12 mouse cellular contexts compared by ENCODE assay signal in genomic region chr11:29647568-29648319, GRCm38 (mm10). TPM values are rescaled to one million over a fixed set of nuclear protein-coding genes. Genes with fewer than 3 reads are reported as not detected.
A peak's percentile ranks its signal among the peaks of the same experiment; 100 is the strongest.
DNase-seq lines count a peak whose midpoint lies in the region; ATAC-seq and TF ChIP-seq lines count a peak whose summit lies in the region.
"Had no signal": no experiment of that assay in that cellular context is flagged by ENCODE, and none has a peak within 500 bp of the region (broad histone marks: within the 10 kb centered on the region; RNA-seq: fewer than 3 reads in every experiment).

No protein-coding gene starts in this region.

- no peaks in the 10 kb centered on the region for H3K27me3 ChIP-seq in liver, postnatal 0 days (ENCODE audit: insufficient read depth, low read length)
- H3K27me3 ChIP-seq: forebrain, embryonic 15.5 days; heart, embryonic 13.5 days had no signal

- peaks cover 17% of the 10 kb centered on the region for H3K4me1 ChIP-seq in bone marrow macrophage, adult 2 months (ENCODE audit: control insufficient read depth, insufficient read depth, low read length)
- no peaks in the 10 kb centered on the region; the same call in 1 of the 2 replicates for H3K4me1 ChIP-seq in liver, postnatal 0 days (ENCODE audit: insufficient read depth)
- H3K4me1 ChIP-seq: forebrain, embryonic 15.5 days had no signal

- H3K36me3 ChIP-seq in liver, postnatal 0 days (replicated peaks; ENCODE audit: insufficient read depth, low read length), result no peaks in the 10 kb centered on the region
- H3K36me3 ChIP-seq: forebrain, embryonic 15.5 days; heart, embryonic 13.5 days had no signal

- no peak for TF ChIP-seq EP300 in liver, postnatal 0 days (IDR thresholded peaks at IDR 0.05; ENCODE audit: low read depth)

- ATAC-seq in liver, postnatal 0 days, result 0 out of 2 replicates have a peak, but pooled peaks have one; percentile 21
- ATAC-seq: forebrain, embryonic 15.5 days had no signal

- no peak for TF ChIP-seq POLR2A in bone marrow macrophage, adult 2 months (IDR thresholded peaks at IDR 0.05; ENCODE audit: borderline replicate concordance, low read depth, low read length)

- H3K4me2 ChIP-seq in liver, postnatal 0 days (ENCODE audit: low read depth, low read length), result peak overlapping the region; percentile 57
- H3K4me2 ChIP-seq: forebrain, embryonic 15.5 days; heart, embryonic 13.5 days had no signal

- 30% methylated on average over 6 of the region's 6 CpGs for WGBS in liver, postnatal 0 days (ENCODE audit: insufficient replicate concordance)

- H3K27ac ChIP-seq in gastrocnemius, adult 2 months, result no peak overlapping the region
- H3K27ac ChIP-seq in bone marrow macrophage, adult 2 months (ENCODE audit: insufficient read depth, low read depth, low read length), result no peak overlapping the region
- no peak overlapping the region for H3K27ac ChIP-seq in liver, postnatal 0 days (ENCODE audit: low read depth)
- H3K27ac ChIP-seq: forebrain, embryonic 15.5 days had no signal

- DNase-seq in gastrocnemius, adult 2 months, result no peak
- DNase-seq in gastrocnemius, adult 8-10 months (ENCODE audit: low spot score in 2 of 2), result no peak
- peak; percentile 57 for DNase-seq in 416B (ENCODE audit: low read depth)
- no peak for DNase-seq in liver, postnatal 0 days
- no peak for DNase-seq in kidney, postnatal 14 days
- DNase-seq in urinary bladder, postnatal 25 days (ENCODE audit: low spot score), result no peak
- no peak for DNase-seq in urinary bladder, postnatal 10 days (ENCODE audit: low spot score)
- DNase-seq: kidney, adult 9 months; layer of hippocampus, postnatal 36 days had no signal

- H3K9ac ChIP-seq in liver, postnatal 0 days (replicated peaks), result peak overlapping the region; percentile 22; the same call in 1 of the 2 replicates
- H3K9ac ChIP-seq: forebrain, embryonic 15.5 days; heart, embryonic 13.5 days had no signal

- H3K9me3 ChIP-seq in liver, postnatal 0 days (ENCODE audit: low read length), result no peaks in the 10 kb centered on the region
- H3K9me3 ChIP-seq: forebrain, embryonic 15.5 days; heart, embryonic 13.5 days had no signal

- TF ChIP-seq CTCF in gastrocnemius, adult 2 months (IDR thresholded peaks at IDR 0.05), result no peak
- no peak for TF ChIP-seq CTCF in bone marrow macrophage, adult 2 months (IDR thresholded peaks at IDR 0.05; ENCODE audit: low read depth, low read length)
- TF ChIP-seq CTCF in liver, postnatal 0 days (IDR thresholded peaks at IDR 0.05; ENCODE audit: low read depth), result no peak

- intact Hi-C loops in gastrocnemius, adult 2 months (cut with DNase I), result no loop called here

- peak overlapping the region; percentile 36 for H3K4me3 ChIP-seq in gastrocnemius, adult 2 months
- peak overlapping the region; percentile 42 for H3K4me3 ChIP-seq in bone marrow macrophage, adult 2 months (ENCODE audit: insufficient read depth, low read length)
- peak overlapping the region; percentile 34 for H3K4me3 ChIP-seq in liver, postnatal 0 days (ENCODE audit: low read depth, low read length)
- H3K4me3 ChIP-seq: forebrain, embryonic 15.5 days; heart, embryonic 13.5 days had no signal

RNA-seq across cellular contexts. Expression of gene Rtn4, which starts 45.0 kb away (rescaled TPM):
- 100 to 1,000 TPM; 639 to 764 TPM for total RNA-seq in gastrocnemius, adult 2 months (2021)
- total RNA-seq in gastrocnemius, adult 8-10 months (2022), result 100 to 1,000 TPM; 621 to 893 (median 770) TPM
- polyA plus RNA-seq in bone marrow macrophage, adult 2 months (2012; ENCODE audit: insufficient read depth, insufficient read length, missing spikeins), result 853 and 919 TPM in 2 replicates
- polyA plus RNA-seq in liver, postnatal 0 days (2015; fragmentation: Nextera tagmentation; extraction: Ambion mirVana), result 57.1 and 59.3 TPM in 2 replicates
